Mouse (Mus musculus) common myeloid progenitor, adult 5-6 weeks (primary cell): Measurements from ENCODE around the gene Btbd2. TPM values are rescaled to one million over a fixed set of nuclear protein-coding genes. Genes with fewer than 3 reads are reported as not detected.

ENCODE experiments used
- ATAC-seq: replicated peaks from 2 replicates; pipeline ENCODE4 v1.8.0; 2016; ENCODE audit warnings: low read depth, mild to moderate bottlenecking, moderate TSS enrichment, inconsistent platforms; ENCODE audit not compliant: poor library complexity, severe bottlenecking
- total RNA-seq: library from RNA; stranded (forward); fragments of 200-1000, 187-1606 nt; gene quantifications from 2 replicates; pipeline ENCODE4 v1.2.3, GENCODE M21; 2017

Btbd2 gene
- total RNA-seq: 19.2 and 27.1 TPM in 2 replicates

DNA sequence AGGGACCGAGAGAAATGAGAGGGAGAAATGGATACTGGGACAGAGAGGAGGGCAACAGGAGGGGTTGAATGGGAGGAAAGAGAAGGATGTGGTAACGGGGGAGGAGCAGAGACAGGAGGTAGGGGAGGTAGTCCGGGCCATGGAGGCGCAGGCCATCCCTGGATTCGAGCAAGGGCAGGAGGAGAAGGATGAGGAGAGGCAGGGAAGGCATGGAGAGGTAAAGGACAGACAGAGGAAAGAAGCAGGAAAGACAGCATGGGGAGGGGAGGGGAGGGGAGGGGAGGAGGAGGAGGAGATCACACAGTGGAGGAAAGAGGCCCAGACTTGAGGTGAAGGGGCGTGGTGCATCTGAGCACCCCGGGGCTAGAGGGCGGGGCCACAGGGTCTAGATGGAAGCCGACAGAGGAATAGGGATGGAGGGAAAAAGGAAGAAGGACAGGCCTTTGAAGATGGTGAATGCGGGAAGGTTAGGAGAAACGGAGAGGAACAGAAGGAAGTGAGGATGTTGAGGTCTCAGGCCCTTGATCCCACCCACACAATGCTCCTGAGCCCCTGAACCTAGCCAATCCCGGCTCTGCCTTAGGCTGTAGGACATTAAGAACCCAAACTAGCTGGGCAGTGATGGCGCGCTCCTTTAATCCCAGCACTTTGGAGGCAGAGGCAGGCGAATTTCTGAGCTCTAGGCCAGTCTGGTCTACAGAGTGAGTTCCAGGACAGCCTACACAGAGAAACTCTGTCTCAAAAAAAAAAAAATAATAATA is at the start of gene Btbd2:
Btbd2 (minus strand) TSS at position 209 of the 761 bp plus-strand sequence.
- no peak for ATAC-seq

DNA sequence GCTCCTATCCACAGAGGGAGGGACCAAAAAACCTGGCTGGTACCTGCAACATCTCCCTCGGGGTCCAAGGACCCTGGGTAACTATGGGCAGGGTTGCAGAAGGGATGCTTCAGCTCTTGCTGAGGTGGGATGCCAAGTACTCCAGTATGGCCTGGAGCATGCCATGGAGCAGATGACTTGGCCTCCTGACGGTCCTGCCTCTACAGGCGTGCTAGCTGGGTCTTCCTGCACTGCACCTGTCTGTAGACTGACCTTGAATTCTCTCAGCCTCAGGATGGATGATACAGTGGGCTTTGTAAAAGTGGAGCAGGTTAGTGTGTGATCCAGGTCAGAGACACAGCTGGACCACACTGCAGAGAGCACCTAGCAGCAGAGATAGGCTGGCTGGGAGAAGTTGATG is 48.6 kb upstream of the Btbd2 start:
- ATAC-seq: no peak

DNA sequence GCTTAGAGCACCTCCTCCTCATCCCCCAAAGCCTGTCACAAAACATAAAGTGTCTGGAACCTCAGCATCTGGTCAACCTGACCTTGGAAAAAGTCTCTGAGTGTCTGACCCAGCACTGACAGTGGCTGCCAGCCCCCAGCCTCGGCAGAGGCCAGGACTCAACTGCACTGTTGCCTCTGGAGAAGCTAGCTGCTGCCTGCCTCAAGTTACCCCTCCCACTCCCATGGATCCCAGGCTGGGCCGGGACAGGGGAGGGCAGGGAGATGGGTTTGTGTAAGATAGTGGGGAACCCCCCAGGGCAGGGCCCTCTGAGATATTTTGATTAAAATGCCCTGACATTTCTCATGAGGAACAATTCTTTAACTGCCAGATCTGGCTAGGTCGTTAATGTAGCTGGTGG is 48.2 kb upstream of the Btbd2 start:
- no peak for ATAC-seq

DNA sequence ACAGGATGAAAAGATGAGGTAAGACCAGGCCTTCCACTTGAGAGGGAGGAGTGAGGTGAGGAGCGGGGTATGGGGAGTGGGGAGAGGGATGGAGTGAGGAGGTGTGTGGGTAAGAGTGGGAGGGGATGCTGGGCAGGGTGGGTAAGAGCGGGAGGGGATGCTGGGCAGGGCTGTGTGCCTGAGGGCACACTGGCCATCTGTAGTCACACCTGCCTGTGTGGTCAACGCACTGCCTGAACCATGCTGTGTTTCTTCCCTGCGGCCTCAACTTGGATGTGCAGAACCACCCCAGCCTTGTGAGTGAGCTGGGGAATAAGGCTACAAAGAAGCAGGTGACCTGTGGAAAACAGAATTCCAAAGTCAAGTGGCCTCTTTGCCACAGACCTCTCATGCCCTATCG is 47.5 kb upstream of the Btbd2 start:
- ATAC-seq: no peak

DNA sequence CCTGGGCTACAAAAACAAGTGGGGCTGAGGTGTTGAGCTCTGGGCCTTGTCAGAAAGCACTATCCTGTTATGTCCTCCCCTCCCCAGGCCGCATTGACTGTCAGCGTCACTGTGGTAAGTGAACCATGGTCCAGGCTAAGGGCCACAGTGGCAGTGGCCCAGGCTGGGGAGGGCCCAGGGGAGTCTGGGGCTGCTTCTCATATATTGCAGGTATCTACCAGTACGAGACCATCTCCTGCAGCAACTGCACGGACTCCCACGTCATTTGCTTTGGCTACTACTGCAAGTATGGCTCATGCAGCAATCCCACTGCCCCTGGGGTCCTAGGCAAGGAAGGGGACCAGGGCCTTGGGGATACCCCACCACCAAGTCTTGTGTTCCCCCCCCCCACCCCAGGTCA is 46.8 kb upstream of the Btbd2 start:
- ATAC-seq: no peak

DNA sequence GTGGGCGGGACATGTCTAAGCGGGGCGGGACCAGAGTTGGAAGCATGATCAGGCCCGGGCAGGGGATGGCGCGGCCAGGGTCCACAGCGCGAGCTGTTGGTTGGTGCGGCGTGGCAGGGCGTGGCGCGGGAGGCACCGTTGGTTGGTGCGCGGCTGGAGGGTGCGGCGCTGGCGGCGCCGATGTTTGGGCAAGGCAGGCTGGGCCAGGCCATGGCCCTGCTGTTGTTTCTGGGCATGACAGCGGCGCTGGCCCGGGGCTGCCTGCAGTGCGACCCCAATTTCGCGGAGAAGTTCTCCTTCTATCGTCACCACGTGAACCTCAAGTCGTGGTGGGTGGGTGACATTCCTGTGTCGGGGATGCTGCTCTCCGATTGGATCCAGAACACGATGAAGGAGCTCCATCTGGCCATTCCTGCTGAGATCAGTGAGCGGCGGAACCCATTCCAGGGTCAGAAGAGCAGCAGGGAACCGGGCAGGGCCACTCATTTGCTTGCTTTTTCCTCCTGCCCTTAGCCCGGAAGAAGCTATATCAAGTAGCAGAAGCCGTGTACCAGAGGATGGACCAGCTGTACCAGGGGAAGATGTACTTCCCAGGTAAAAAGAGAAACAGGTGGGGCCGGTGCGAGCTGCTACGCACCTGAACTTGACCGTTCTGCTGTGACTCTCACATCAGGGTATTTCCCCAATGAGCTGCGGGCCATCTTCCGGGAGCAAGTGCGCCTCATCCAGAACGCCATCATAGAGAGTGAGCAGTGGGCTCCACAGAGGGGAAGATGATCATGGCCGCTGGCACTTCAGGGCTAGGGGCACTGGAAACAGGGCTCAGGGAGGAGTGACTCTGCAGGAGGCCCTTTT is 45.9 kb upstream of the Btbd2 start:
- peak; percentile 60 for ATAC-seq

DNA sequence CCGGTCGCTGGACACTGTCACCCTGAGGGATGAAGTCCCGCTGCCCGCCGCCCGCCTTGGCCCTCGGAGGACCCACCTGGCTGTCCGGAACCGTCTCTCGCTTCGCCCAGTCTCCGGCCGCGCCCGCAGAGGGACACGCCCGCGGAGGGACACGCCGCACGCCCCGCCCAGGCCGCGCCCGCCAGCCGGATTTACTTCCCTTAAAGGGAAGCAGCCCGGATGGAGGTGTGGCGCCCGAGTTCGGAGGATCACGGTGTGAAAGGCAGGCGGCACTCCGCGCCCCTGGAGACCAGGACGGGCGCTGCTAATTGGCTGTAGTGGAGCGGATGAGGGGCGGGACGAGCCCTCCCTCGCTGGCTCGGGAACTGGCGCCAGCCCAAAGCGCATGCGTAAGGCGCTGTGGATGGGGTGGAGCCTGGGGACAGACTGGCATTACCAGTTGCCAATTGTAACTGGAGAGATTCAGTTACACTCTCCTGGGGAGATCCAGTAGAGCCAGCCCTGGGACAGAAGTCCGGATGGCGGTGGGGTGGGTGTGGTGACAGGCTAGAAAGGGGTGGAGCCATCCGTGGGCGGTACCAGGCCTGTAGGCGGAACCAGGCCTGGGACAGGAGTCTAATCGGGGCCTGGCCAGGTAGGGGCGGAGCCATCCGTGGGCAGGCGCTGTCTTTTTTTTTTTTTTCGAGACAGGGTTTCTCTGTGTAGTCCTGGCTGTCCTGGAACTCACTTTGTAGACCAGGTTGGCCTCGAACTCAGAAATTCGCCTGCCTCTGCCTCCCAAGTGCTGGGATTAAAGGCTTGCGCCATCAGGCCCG is 45.1 kb upstream of the Btbd2 start, which contains the start of the genes Mob3a and Izumo4:
Mob3a (minus strand) TSS at position 257 of the 815 bp plus-strand sequence.
Izumo4 (plus strand) TSS at position 464 of the 815 bp plus-strand sequence.
- peak; percentile 71 for ATAC-seq

DNA sequence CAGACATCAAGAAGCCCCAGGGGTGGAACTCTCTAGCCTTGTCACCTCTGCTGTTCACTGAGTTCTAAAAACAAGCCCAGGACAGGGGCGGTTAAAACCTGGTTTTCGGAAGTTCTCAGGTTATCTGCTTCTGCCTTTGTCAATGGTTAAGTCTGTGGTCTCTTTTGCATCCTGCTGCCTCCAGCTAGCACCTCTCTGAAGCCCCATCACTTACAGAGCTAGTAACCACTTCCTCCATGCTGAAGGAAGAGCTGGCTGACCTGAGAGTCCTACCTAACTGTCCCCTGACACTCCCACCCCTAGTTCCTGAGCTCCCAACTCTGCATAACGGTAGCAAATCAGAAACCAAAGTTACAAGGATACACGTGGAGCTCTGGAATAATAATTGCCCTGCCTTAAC is 43.9 kb upstream of the Btbd2 start:
- 0 out of 2 replicates have a peak, but pooled peaks have one; percentile 7 for ATAC-seq

DNA sequence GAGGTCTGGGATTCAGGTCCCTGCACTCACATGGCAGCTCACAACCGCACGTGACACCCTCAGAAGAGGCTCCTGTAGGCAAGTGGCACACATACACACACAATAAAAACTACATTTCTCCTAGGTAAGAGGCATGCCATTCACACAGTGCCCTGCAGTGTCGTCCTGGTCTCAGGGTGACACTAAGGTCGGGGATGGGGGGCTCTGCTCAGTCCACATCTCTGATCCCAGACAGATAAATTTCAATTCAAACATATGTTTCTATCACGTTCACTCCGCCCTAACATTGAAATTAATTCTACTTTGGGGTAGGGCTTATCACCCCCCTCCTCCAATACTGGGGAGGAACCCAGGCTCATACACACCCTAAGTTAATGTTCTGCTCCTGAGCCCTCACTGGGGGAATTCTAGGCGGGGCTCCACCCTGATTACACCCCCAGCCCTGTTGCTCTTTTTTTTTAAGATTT is 43.2 kb upstream of the Btbd2 start:
- no peak for ATAC-seq

DNA sequence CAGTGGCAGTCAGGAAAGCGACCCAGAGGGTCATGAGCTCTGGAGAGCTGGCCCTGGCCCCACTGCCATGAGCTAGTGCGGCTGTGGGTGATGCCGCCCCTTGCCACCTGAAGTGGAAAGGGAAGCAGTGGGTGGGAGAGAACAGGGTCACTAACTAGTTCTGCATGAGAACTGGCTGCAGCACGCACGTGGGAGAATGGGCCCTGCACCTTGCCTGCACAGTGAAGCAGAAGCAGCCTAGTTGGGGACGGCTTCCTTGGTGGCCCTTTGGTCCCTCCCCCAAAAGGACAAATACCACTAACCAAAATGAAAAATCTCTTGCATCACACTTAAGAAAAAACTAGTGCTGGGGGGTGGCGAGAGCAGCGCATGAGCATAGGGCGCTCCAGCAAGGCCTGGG is 41.7 kb upstream of the Btbd2 start:
- ATAC-seq: no peak

DNA sequence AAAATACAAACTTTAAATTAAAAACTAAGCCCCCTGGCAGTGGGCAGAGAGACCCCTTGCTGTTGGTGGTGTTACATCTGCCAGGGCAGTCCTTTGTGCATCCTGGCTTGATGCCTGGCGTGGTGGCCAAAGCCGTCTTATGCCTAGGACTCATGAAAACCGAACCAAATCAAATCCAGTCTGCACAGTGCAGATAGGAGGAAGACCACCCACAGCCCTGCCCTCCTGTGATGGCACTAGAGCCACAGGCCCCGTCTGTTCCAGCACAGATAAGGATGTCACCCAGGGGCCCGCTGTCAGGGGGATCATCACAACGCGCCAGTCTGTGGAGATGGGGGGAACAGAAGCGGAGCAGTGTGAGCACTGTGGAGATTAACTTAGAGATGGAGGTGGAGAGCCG is 40.9 kb upstream of the Btbd2 start:
- peak; percentile 24 for ATAC-seq

DNA sequence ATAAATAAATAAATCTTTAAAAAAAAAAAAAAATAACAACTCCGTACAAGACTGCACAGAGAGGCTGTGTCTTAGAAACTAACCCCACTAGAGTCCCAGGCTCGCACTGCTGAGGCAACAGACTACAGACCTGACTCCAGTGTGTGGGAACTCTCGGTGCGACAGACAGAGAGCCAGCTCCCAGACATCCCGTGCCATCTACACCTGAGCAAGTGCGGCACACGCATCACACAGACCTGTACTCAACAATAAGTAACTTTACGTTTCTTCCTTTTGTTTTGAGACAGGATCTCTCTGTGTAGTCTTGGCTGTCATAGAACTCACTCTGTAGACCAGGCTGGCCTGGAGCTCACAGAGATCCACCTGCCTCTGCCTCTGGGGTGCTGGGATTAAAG is 40.5 kb upstream of the Btbd2 start:
- ATAC-seq: no peak

DNA sequence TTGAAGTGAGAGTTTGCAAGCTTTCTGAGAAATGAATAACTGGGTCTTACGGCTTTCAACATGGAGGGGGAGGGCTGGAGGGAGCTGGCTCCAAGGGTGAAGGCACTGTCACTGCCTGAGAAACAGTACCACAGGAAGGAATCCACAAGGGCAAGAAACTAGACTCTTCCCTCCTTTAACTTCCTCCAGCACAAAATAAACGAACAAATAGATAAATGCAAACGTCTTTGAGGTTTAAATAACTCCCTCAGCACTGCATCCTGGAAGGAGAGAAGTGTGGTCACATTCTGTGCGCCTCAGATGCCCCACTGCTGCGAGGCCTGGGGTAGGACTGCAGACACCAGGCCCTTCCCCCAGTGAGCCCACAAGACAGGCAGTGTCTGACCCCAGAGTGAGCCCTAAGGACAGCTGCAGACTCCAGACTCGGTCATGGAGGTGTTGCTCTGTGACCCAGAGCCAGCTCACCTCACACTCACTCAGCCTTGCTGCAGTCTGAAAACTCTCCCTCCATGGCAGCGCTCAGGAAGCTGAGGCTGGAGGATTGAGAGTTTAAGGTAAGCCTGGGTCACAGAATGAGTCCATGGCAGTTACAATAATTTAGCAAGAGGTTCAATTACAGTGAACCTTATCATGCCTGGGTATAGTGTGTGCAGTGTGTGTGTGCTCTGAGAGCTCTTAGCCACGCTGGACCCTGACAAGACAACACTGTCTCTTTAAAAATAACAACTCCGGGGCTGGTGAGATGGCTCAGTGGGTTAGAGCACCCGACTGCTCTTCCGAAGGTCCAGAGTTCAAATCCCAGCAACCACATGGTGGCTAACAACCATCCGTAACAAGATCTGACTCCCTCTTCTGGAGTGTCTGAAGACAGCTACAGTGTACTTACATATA is 39.9 kb upstream of the Btbd2 start:
- ATAC-seq: no peak

DNA sequence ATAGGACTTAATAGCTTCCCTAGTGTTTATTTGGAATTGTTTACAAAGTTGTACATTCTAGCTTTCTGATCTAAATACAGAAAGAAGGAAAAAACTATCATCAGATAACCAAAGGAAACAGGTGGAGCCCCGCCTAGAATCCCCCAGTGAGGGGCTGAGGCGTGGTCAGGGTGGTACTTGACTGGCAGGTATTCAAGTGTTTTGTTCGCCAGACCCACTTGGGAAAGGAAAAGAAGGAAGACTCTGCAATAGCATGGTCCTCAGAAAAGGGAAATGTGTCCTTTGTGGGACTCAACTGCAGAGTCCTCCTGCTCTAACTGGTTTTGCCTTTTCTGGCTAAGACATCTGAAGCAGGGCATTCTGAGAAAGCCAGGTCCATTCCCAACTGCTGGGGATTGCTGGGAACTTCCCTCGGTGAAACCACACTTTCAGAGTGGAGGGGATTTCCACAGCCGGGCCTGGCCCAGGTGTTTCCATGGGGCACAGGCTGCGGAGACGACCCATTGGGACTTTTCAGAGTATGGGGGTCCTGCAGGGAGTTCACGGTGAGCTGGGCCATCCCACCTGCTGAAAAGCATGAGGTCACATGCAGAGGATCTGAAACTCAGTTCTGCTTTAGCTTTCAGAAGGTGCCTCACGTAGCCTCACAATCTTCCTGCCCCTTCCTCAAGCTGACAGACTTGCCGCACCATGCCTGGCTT is 39.1 kb upstream of the Btbd2 start:
- no peak for ATAC-seq

DNA sequence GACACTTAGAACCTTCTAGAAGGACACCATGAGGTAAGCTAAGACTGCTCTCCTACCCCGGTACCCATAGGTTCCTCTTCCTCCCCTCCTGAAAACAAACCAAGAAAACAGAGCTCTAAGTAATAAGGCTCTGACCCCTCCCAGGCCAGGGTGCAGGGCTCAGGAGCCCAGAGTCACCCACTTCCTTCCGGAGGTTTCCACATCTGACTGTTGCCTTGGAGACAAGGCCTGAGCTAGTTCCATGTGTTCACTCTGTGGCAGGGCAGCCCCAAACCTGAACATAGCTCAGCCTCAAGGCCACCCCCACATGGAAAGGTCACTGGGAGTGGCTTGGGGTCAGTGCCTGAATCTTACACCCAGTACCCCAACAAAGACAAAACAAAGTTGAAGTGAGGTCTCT is 38.3 kb upstream of the Btbd2 start:
- ATAC-seq: peak; percentile 73

DNA sequence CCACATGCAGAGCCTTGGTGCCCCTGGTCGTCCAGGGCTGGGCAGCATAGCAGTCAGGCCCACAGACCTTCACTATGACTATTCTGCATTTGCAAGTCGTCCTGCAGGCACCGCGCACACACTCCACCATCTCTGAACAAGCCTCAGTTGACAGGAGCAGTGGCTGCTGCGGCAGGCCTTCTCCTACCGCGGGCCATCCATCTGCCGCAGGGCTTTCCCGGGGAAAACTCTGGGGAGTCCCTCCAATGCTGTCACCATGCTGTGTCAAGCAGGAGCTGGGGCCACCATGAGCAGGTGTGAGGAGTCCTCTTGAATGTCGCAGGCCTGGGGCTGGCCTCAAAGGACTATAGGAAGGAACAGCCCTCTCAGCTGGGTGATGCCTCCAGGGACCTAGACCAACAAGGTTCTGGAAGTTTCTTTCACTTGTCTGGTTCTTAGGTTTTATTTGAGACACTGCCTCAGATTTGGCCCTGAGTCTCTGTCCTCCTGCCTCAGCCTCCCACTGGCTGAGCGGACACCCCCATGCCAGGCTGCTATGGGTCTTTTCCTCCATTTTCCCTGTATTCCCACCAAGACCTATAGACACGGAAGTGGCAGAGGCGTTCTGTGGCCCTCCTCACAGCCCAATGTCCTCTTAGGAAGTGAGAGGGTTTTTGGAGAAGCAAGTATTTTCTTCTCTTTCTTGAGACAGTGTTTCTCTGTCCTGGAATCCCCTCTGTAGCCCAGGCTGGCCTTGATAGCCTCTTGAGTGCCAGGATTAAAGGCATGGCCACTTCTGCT is 37.5 kb upstream of the Btbd2 start:
- no peak for ATAC-seq

DNA sequence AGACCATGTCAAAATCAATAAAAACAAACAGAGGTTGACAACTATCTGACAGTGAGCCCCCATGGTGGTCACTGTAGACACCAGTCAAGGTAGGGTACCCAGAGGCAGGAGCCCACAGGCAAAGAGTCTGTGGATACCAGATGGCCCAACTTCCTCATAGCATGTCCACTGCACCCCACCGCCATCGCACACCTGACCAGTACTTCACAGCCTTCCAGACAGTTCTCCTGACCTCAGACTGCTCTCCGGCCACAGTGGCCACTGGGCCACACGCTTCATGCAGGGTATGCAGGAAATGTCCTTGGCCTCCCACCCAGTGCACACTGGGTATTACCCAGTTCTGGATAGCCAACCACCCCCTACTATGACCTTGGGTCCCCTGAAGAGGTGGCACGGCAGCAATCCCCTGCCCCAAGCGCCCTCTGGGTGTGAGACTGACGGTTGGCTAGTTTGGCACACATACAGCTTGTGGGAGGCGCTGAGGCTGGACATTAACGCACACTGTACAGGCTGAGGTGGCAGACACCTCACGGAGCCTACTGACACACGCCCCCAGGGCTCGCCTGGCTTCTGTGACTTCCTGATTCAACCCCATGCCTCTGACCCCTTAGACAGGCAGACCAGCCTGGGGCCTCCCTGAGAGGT is 36.7 kb upstream of the Btbd2 start:
- no peak for ATAC-seq
